Mouse (Mus musculus) bone marrow, adult 2 months (tissue): ENCODE results near the gene Ndufaf1. TPM values are rescaled to one million over a fixed set of nuclear protein-coding genes. Genes with fewer than 3 reads are reported as not detected.

Experiments used
- H3K27ac ChIP-seq: fragments of 200-500 bp; 2 replicates; pipeline ENCODE4 v1.5.1; 2012; ENCODE audit warnings: low read depth, mild to moderate bottlenecking, control low read depth, inconsistent platforms, low read length; ENCODE audit not compliant: control insufficient read depth, poor library complexity, insufficient read depth
- H3K4me1 ChIP-seq: fragments of 200-500 bp; 2 replicates; pipeline ENCODE4 v1.6.1; 2011; ENCODE audit warnings: low read length; ENCODE audit not compliant: control insufficient read depth, insufficient read depth
- H3K4me3 ChIP-seq: fragments of 200-500 bp; replicated peaks from 2 replicates; pipeline ENCODE3; 2011; ENCODE audit warnings: mild to moderate bottlenecking, low read depth, low read length, control low read depth; ENCODE audit not compliant: control insufficient read depth
- CTCF ChIP-seq: fragments of 200-500 bp; IDR thresholded peaks from 2 replicates; pipeline ENCODE4 v1.5.1; 2011; ENCODE audit warnings: low read length, control low read depth; ENCODE audit not compliant: control insufficient read depth, insufficient read depth
- POLR2A ChIP-seq: fragments of 200-500 bp; IDR thresholded peaks from 2 replicates; pipeline ENCODE4 v1.6.1; 2011; ENCODE audit warnings: low read depth, mild to moderate bottlenecking, control low read depth, low read length, borderline replicate concordance; ENCODE audit not compliant: control insufficient read depth
- whole genome bisulfite sequencing: fragments of 180-500 bp; shearing (Covaris S2); methylation state at CpG from one replicate; pipeline ENCODE4 v1.1.7; 2018; 5-methylcytosine and 5-hydroxymethylcytosine counted together
- polyA plus RNA-seq: library from polyadenylated mRNA; stranded (reverse); fragments of >200 nt; gene quantifications from 2 replicates; pipeline ENCODE4 v1.2.4, GENCODE M21; 2011; ENCODE audit warnings: low replicate concordance; ENCODE audit not compliant: missing spikeins, insufficient read depth, insufficient read length

Ndufaf1 gene
- polyA plus RNA-seq: 5.3 and 7.8 TPM in 2 replicates

GRCm38 (mm10) chr2:119662220-119663182 is at the start of gene Ndufaf1:
Ndufaf1 (minus strand) TSS chr2:119662827.
- TF ChIP-seq CTCF: no peak
- no peak for TF ChIP-seq POLR2A
- Histone ChIP-seq H3K4me3 (peak within 1 kb of the TSS; percentile 94), H3K27ac (peak within 1 kb of the TSS; percentile 2; the same call in 1 of the 2 replicates), H3K4me1 (no peaks in the 10 kb centered on the region)
- under 1% methylated on average over 44 of the region's 44 CpGs for WGBS

GRCm38 (mm10) chr2:119710011-119710410 is 47.4 kb upstream of the Ndufaf1 start:
- no peak overlapping the region for H3K4me3 ChIP-seq
- no peak overlapping the region for H3K27ac ChIP-seq
- TF ChIP-seq POLR2A (no peak), CTCF (no peak)
- no peaks in the 10 kb centered on the region for H3K4me1 ChIP-seq
- 71% methylated on average over 3 of the region's 3 CpGs for WGBS

- H3K4me3 ChIP-seq: no peak overlapping the region
- no peak overlapping the region for H3K27ac ChIP-seq
- WGBS: 92% methylated on average over 3 of the region's 3 CpGs
- H3K4me1 ChIP-seq: no peaks in the 10 kb centered on the region
- no peak for TF ChIP-seq POLR2A
- no peak for TF ChIP-seq CTCF
Measured at GRCm38 (mm10) chr2:119707676-119708075, 45.0 kb upstream of the Ndufaf1 start.

GRCm38 (mm10) chr2:119703171-119703570 is 40.5 kb upstream of the Ndufaf1 start:
- Histone ChIP-seq H3K4me1 (peaks cover 1% of the 10 kb centered on the region; the same call in 1 of the 2 replicates), H3K27ac (no peak overlapping the region), H3K4me3 (no peak overlapping the region)
- WGBS: 89% methylated on average over 2 of the region's 2 CpGs
- TF ChIP-seq POLR2A: no peak
- TF ChIP-seq CTCF: no peak

GRCm38 (mm10) chr2:119699962-119700361 is 37.3 kb upstream of the Ndufaf1 start:
- WGBS: 90% methylated on average over 3 of the region's 3 CpGs
- TF ChIP-seq CTCF (no peak), POLR2A (no peak)
- H3K4me1 ChIP-seq: peaks cover 1% of the 10 kb centered on the region; the same call in 1 of the 2 replicates
- no peak overlapping the region for H3K27ac ChIP-seq
- no peak overlapping the region for H3K4me3 ChIP-seq

GRCm38 (mm10) chr2:119698472-119698871 is 35.8 kb upstream of the Ndufaf1 start:
- H3K4me1 ChIP-seq: peaks cover 1% of the 10 kb centered on the region; the same call in 1 of the 2 replicates
- 20% methylated on average over 2 of the region's 2 CpGs for WGBS
- TF ChIP-seq POLR2A: no peak
- TF ChIP-seq CTCF: no peak
- H3K4me3 ChIP-seq: no peak overlapping the region
- no peak overlapping the region for H3K27ac ChIP-seq

- WGBS: 83% methylated on average over 1 of the region's 1 CpGs
- H3K27ac ChIP-seq: no peak overlapping the region
- no peak for TF ChIP-seq CTCF
- TF ChIP-seq POLR2A: no peak
Measured at GRCm38 (mm10) chr2:119696111-119696510, 33.5 kb upstream of the Ndufaf1 start.

GRCm38 (mm10) chr2:119694826-119695225 is 32.2 kb upstream of the Ndufaf1 start:
- H3K4me3 ChIP-seq: no peak overlapping the region
- no peak overlapping the region for H3K27ac ChIP-seq
- peaks cover 1% of the 10 kb centered on the region; the same call in 1 of the 2 replicates for H3K4me1 ChIP-seq
- TF ChIP-seq POLR2A (no peak), CTCF (no peak)
- 75% methylated on average over 2 of the region's 2 CpGs for WGBS

More at GRCm38 (mm10) chr2:119696111-119696510, 33.5 kb upstream of the Ndufaf1 start:
- Histone ChIP-seq H3K4me1 (peaks cover 1% of the 10 kb centered on the region; the same call in 1 of the 2 replicates), H3K4me3 (no peak overlapping the region)
